Mouse (Mus musculus): ENCODE measurements around the gene Rgs12. TPM values are rescaled to one million over a fixed set of nuclear protein-coding genes. Genes with fewer than 3 reads are reported as not detected.
A peak's percentile ranks its signal among the peaks of the same experiment; 100 is the strongest.

Rgs12 gene
- 17.0 and 28.7 TPM in 2 replicates for total RNA-seq (2012; rRNA removed)

DNA sequence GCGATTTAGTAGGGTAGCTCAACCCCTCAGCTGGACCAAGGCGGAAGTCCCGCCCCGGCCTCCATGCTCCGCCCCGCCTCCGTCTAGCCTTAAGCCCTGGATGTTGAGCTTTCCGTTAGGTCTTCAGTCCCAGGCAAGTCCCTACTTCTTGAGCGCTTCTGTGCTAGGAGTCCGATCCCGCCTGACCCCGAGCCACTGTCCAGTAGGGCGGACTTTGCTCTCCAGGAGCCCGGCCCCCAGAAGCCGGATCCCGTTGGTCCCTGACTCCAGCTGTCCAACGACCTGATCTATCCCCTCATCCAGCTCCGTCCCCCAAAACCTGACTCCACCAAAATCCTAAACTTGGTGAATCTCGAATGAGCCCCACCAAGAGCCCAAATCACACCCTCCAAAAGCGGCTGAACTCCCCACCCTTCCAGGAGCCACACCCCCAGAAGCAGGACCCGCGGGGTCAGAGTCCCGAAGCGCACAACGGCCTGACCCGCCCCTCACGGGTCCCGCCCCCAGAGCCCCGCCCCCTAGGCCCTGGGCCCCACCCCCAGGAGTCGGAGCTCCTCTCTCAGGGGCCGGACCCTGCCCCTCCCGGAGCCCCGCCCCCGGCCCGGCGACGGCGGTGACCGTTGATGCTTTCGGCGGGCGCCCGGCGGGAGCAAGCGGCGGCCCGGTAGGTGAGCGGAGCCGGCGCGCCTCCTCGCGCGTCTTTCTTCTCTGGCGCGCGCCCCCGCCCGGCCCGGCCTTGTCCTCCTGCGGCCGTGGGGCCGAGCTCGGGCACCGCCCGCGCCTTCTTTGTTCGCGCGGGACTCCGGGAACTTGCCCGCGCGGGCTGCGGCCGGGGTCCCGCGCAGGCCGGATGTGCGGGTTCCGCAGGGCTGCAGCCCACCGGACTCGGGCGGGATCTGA lies at the start of gene Rgs12:
Gene Rgs12, plus strand, starts transcription at position 585 of the 900 bp plus-strand sequence.
- Histone ChIP-seq H3K27ac (ENCODE audit: insufficient read depth, low read depth, low read length, poor library complexity, severe bottlenecking) (no peak within 1 kb of the TSS), H3K9ac (ENCODE audit: insufficient read depth, low read depth, low read length, poor library complexity, severe bottlenecking) (peak within 1 kb of the TSS; percentile 87), H3K36me3 (ENCODE audit: control insufficient read depth, insufficient read depth, low read length, poor library complexity, severe bottlenecking) (no peaks in the 10 kb centered on the region), H3K4me1 (ENCODE audit: control insufficient read depth in 2 of 2, insufficient read depth in 2 of 2, low read length in 2 of 2, poor library complexity in 1 of 2) (no peaks in the 10 kb centered on the region; a peak in 1 of 4 replicates), H3K4me3 (ENCODE audit: insufficient read depth in 1 of 2, low read depth in 1 of 2, low read length in 2 of 2, poor library complexity in 1 of 2, severe bottlenecking in 1 of 2) (peak within 1 kb of the TSS; percentile 78 to 92), H3K9me3 (ENCODE audit: control insufficient read depth, insufficient read depth, low read depth, low read length) (no peaks in the 10 kb centered on the region)
- in situ Hi-C loops (cut with MboI; ENCODE audit: low sequenced_read_pairs in 2 of 2, unreplicated experiment in 2 of 2), result no loop called here
- peak; percentile 80 for DNase-seq (ENCODE audit: low read depth, low spot score)
- TF ChIP-seq ZNF384 (IDR thresholded peaks at IDR 0.05; ENCODE audit: low read depth, low read length) (no peak), HCFC1 (IDR thresholded peaks at IDR 0.05; ENCODE audit: borderline replicate concordance, insufficient read depth, low read length) (0 out of 2 replicates have a peak, but pooled peaks have one; percentile 28)

DNA sequence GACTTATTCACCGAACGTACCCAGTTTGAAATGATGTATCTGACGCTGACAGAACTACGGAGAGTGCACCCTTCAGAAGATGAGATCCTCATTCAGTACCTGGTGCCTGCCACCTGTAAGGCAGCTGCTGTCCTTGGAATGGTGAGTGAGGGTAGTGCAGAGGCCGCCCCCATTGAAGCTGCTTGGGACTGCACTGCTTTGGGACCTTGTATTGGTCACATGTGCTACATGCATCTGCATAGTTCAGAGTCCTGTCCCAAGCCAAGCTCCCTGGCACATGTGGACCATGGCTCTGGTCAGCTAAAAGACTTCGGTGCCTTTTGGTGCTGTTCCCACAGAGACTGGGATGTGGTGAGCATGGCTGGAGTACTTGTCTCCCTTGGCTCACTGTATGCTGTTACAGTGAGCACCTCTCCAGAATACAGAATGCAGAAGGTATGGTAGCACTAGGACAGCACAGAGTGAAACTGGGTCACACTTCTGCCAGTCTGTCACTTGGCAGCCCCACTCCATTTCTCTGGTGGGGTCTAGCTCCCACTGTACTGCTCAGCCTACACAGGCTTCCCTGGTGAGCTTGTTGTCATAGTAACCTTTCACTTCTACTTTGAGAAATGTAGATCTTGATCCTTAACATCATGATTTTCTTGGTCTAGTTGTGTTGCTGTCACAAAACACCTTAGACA lies 49.3 kb upstream of the Rgs12 start:
- in situ Hi-C loops (cut with MboI; ENCODE audit: low sequenced_read_pairs in 2 of 2, unreplicated experiment in 2 of 2), result no loop called here
- Histone ChIP-seq H3K27ac (ENCODE audit: insufficient read depth, low read depth, low read length, poor library complexity, severe bottlenecking) (no peak overlapping the region), H3K4me3 (ENCODE audit: insufficient read depth in 1 of 2, low read depth in 1 of 2, low read length in 2 of 2, poor library complexity in 1 of 2, severe bottlenecking in 1 of 2) (no peak overlapping the region), H3K36me3 (ENCODE audit: control insufficient read depth, insufficient read depth, low read length, poor library complexity, severe bottlenecking) (peaks cover 20% of the 10 kb centered on the region), H3K4me1 (ENCODE audit: control insufficient read depth in 2 of 2, insufficient read depth in 2 of 2, low read length in 2 of 2, poor library complexity in 1 of 2) (0 out of 4 replicates have a peak, but pooled peaks cover 0 to 1% of the 10 kb centered on the region in 2 experiments), H3K9ac (ENCODE audit: insufficient read depth, low read depth, low read length, poor library complexity, severe bottlenecking) (no peak overlapping the region), H3K9me3 (ENCODE audit: control insufficient read depth, insufficient read depth, low read depth, low read length) (no peaks in the 10 kb centered on the region)
- TF ChIP-seq CHD2 (IDR thresholded peaks at IDR 0.05; ENCODE audit: low read depth, low read length) (no peak), MAFK (IDR thresholded peaks at IDR 0.05; ENCODE audit: insufficient read depth, low read depth, low read length) (no peak), HCFC1 (IDR thresholded peaks at IDR 0.05; ENCODE audit: borderline replicate concordance, insufficient read depth, low read length) (no peak)
- DNase-seq (ENCODE audit: low read depth, low spot score), result no peak

DNA sequence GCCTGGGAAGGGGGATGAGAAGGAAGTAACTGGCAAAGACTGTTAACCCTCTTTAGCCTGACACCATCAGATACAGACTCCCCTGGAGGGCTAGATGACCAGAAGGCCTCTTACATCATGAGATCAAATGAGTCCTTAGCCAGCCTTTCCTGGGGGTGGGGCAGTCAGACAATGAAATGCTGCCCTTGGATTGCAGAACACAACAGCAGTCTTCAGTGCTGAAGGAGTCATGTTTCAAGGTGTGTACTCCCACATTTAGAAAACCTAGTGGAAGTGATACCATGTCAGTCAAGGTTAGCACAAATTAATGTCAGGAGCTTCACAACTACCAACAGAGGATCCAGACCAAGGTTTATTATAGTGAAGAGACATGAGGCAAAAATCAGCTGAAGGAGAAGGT lies 46.9 kb upstream of the Rgs12 start:
- Histone ChIP-seq H3K36me3 (ENCODE audit: control insufficient read depth, insufficient read depth, low read length, poor library complexity, severe bottlenecking) (peaks cover 24% of the 10 kb centered on the region), H3K27ac (ENCODE audit: insufficient read depth, low read depth, low read length, poor library complexity, severe bottlenecking) (no peak overlapping the region), H3K4me1 (ENCODE audit: control insufficient read depth in 2 of 2, insufficient read depth in 2 of 2, low read length in 2 of 2, poor library complexity in 1 of 2) (0 out of 4 replicates have a peak, but pooled peaks cover 0 to 1% of the 10 kb centered on the region in 2 experiments), H3K9me3 (ENCODE audit: control insufficient read depth, insufficient read depth, low read depth, low read length) (no peaks in the 10 kb centered on the region), H3K4me3 (ENCODE audit: insufficient read depth in 1 of 2, low read depth in 1 of 2, low read length in 2 of 2, poor library complexity in 1 of 2, severe bottlenecking in 1 of 2) (no peak overlapping the region), H3K9ac (ENCODE audit: insufficient read depth, low read depth, low read length, poor library complexity, severe bottlenecking) (no peak overlapping the region)
- no peak for TF ChIP-seq HCFC1 (IDR thresholded peaks at IDR 0.05; ENCODE audit: borderline replicate concordance, insufficient read depth, low read length)
- no peak for TF ChIP-seq MAFK (IDR thresholded peaks at IDR 0.05; ENCODE audit: insufficient read depth, low read depth, low read length)
- no peak for TF ChIP-seq ZC3H11A (IDR thresholded peaks at IDR 0.05; ENCODE audit: borderline replicate concordance, low read depth, low read length)
- no peak for TF ChIP-seq ZNF384 (IDR thresholded peaks at IDR 0.05; ENCODE audit: low read depth, low read length)
- no peak for TF ChIP-seq CHD2 (IDR thresholded peaks at IDR 0.05; ENCODE audit: low read depth, low read length)
- in situ Hi-C loops (cut with MboI; ENCODE audit: low sequenced_read_pairs in 2 of 2, unreplicated experiment in 2 of 2), result no loop called here
- DNase-seq (ENCODE audit: low read depth, low spot score), result no peak

DNA sequence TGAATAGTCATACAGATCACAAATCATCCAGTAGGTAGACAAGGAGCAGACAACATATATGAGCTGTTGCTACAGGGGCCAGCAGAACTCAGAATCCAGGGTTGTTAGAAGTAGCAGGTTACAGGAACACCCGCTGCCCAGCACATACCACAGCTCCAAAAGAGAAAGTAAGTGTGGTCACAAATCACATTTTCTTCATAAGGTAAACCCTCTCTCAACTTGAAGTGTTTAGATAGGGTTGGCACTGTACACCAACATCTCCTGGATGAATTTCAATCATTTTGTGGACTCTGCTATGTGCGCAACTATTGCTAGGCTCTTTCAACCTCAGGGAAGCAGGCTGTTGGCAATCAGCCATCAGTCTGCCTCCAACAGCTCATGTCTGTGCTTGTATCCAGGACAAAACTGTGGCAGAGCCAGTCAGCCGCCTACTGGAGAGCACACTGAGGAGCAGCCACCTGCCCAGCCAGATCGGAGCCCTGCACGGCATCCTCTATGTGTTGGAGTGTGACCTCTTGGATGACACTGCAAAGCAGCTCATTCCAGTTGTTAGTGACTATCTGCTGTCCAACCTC lies 46.3 kb upstream of the Rgs12 start:
- Histone ChIP-seq H3K27ac (ENCODE audit: insufficient read depth, low read depth, low read length, poor library complexity, severe bottlenecking) (no peak overlapping the region), H3K4me3 (ENCODE audit: insufficient read depth in 1 of 2, low read depth in 1 of 2, low read length in 2 of 2, poor library complexity in 1 of 2, severe bottlenecking in 1 of 2) (no peak overlapping the region), H3K9ac (ENCODE audit: insufficient read depth, low read depth, low read length, poor library complexity, severe bottlenecking) (no peak overlapping the region), H3K36me3 (ENCODE audit: control insufficient read depth, insufficient read depth, low read length, poor library complexity, severe bottlenecking) (peaks cover 26% of the 10 kb centered on the region), H3K4me1 (ENCODE audit: control insufficient read depth in 2 of 2, insufficient read depth in 2 of 2, low read length in 2 of 2, poor library complexity in 1 of 2) (0 out of 4 replicates have a peak, but pooled peaks cover 0 to 1% of the 10 kb centered on the region in 2 experiments), H3K9me3 (ENCODE audit: control insufficient read depth, insufficient read depth, low read depth, low read length) (no peaks in the 10 kb centered on the region)
- TF ChIP-seq ZC3H11A (IDR thresholded peaks at IDR 0.05; ENCODE audit: borderline replicate concordance, low read depth, low read length) (no peak), CHD2 (IDR thresholded peaks at IDR 0.05; ENCODE audit: low read depth, low read length) (no peak), HCFC1 (IDR thresholded peaks at IDR 0.05; ENCODE audit: borderline replicate concordance, insufficient read depth, low read length) (no peak), MAFK (IDR thresholded peaks at IDR 0.05; ENCODE audit: insufficient read depth, low read depth, low read length) (no peak), ZNF384 (IDR thresholded peaks at IDR 0.05; ENCODE audit: low read depth, low read length) (no peak)
- in situ Hi-C loops (cut with MboI; ENCODE audit: low sequenced_read_pairs in 2 of 2, unreplicated experiment in 2 of 2), result no loop called here
- DNase-seq (ENCODE audit: low read depth, low spot score), result no peak
